Mouse (Mus musculus): ENCODE data around the gene Acta1. TPM values are rescaled to one million over a fixed set of nuclear protein-coding genes. Genes with fewer than 3 reads are reported as not detected.

Acta1 gene
- not detected for polyA plus RNA-seq (2014; fragmentation: Illumina TruSeq; extraction: RNeasy Lipid Tissue Mini Kit (QIAGEN cat#74804))

GRCm38 (mm10) chr8:123894502-123895097, at the start of gene Acta1:
TSS of gene Acta1 (minus strand) at chr8:123894751.

GRCm38 (mm10) chr8:123859648-123860259, 34.8 kb downstream of the Acta1 start, which contains the start of gene Ccsap:
TSS of gene Ccsap (minus strand) at chr8:123860209.

Other genes with a start within 250 kb of the Acta1 start
- gene Rhou, start 240.8 kb downstream of the Acta1 start, polyA plus RNA-seq (2014; fragmentation: Illumina TruSeq; extraction: RNeasy Lipid Tissue Mini Kit (QIAGEN cat#74804)): 24.2 TPM
- gene Rab4a, start 88.8 kb downstream of the Acta1 start, polyA plus RNA-seq (2014; fragmentation: Illumina TruSeq; extraction: RNeasy Lipid Tissue Mini Kit (QIAGEN cat#74804)): 9.6 TPM
- 2.1 TPM for gene Ccsap, start 34.5 kb downstream of the Acta1 start, polyA plus RNA-seq (2014; fragmentation: Illumina TruSeq; extraction: RNeasy Lipid Tissue Mini Kit (QIAGEN cat#74804))
- gene Nup133, start 54.5 kb upstream of the Acta1 start, polyA plus RNA-seq (2014; fragmentation: Illumina TruSeq; extraction: RNeasy Lipid Tissue Mini Kit (QIAGEN cat#74804)): 8.3 TPM
- gene Abcb10, start 88.4 kb upstream of the Acta1 start, polyA plus RNA-seq (2014; fragmentation: Illumina TruSeq; extraction: RNeasy Lipid Tissue Mini Kit (QIAGEN cat#74804)): 8.7 TPM
- gene Taf5l, start 126.6 kb upstream of the Acta1 start, polyA plus RNA-seq (2014; fragmentation: Illumina TruSeq; extraction: RNeasy Lipid Tissue Mini Kit (QIAGEN cat#74804)): 6.8 TPM
- gene Urb2, start 126.8 kb upstream of the Acta1 start, polyA plus RNA-seq (2014; fragmentation: Illumina TruSeq; extraction: RNeasy Lipid Tissue Mini Kit (QIAGEN cat#74804)): 7.8 TPM

Data from ovary, adult 10 weeks (tissue).